Mouse (Mus musculus) left cerebral cortex, adult 18-20 months (tissue): ENCODE data around the gene Nosip. TPM values are rescaled to one million over a fixed set of nuclear protein-coding genes. Genes with fewer than 3 reads are reported as not detected.

ENCODE experiments used
- DNase-seq, 2 experiments: peaks; one replicate each; pipeline ENCODE4 v3.0.0; 2021 to 2022; ENCODE audit warnings: low spot score in 2 of 2, mixed read lengths in 1 of 2
- total RNA-seq, 2 experiments: library from RNA; stranded (reverse); gene quantifications; 2 replicates each; pipeline ENCODE4 v1.2.3; 2021

Nosip gene
- total RNA-seq, 2 experiments from 2014 or later, result 51.9 to 59.7 TPM

DNA sequence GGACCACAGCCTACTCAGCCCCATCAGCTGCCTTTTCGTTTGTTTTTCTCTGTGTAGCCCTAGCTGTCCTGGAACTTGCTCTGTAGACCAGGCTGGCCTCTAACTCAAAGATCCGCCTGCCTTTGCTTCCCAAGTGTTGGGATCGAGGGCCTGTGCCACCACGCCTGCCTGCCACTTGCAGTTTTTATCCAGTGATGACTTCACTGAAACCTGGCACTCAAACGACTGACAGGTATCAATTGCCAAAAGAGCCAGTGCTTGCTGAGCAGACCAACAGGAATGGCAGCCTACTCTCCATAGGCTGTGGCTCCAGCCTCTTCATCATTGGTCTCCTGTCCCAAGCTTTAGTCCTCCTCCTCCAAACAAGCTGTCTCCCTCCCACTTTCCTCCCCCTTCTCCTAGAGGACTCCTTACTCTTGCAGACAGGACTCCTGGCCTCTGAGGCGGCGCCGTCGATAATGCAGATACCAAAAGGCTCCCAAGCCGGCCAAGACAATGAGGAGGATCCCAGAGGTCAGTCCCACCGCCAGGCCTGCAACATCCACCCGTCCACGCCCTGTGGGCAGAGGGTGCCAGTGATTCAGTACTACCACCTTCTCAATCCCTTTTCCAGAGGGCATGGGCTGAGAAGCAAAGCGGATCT lies 5.8 kb upstream of the Nosip start:
- no peak for DNase-seq

DNA sequence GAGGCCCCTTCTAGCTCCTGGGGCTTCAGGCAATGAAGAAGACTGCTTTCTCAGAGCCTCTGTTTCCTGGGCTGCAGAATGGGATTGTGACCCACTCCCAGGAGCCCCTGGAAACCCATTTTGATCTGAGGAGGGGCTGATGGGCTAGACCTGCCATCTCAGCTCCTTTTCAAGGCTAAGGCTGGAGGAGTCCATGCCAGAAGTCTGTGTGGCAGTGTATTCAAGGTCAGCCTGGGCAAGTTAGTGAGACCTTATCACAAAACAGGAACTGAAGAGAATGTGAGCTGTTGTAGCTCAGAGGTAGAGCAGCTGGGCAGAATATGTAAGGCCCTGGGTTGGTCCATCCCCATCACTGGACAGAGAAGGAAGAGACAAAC lies 5.3 kb upstream of the Nosip start:
- DNase-seq, result no peak

DNA sequence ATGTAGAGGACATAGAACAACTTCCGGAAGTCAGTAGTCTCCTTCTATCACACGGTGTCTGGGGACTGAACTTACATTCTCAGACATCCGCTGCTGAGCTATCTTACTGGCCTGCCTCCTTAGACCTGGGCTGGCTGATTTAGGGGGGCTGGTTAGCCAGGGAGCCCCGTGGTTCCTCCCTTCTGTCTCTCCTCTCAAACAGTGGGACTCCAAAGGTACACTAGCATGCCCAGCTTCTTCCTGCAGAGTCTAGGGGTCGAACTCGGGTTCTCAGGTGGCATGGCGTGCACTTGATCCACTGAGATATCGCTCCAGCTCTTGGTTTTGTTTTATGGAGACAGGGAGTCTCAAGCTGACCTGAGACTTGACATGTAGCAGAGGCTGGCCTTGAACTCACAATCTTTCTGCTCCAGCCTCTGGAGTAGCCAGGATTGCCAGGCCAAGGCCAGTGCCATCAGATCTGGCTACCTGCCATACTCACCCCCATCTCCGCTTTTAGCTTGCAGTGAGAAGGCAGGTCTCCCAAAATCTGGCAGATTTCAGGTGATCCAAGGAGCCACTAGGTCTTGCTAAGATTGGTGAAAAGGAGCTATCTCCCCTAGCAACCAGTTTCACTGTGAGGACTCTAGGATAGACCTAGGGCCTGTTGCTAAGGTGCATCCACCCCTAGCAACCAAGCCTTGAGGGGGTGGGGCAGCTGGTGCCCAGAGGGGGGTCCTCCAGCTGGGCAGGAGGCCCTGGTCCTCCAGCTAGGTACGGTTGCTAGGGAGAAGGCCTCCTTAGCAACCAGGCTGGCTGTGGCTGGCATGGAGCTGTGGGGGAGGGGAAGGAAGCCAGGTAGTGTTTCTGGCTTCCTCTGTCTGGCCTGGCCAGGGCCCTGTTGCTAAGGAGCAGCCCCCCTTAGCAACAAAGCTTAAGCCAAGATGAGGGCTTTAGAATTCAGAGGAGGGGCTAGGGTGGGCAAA lies 3.3 kb upstream of the Nosip start:
- no peak for DNase-seq

DNA sequence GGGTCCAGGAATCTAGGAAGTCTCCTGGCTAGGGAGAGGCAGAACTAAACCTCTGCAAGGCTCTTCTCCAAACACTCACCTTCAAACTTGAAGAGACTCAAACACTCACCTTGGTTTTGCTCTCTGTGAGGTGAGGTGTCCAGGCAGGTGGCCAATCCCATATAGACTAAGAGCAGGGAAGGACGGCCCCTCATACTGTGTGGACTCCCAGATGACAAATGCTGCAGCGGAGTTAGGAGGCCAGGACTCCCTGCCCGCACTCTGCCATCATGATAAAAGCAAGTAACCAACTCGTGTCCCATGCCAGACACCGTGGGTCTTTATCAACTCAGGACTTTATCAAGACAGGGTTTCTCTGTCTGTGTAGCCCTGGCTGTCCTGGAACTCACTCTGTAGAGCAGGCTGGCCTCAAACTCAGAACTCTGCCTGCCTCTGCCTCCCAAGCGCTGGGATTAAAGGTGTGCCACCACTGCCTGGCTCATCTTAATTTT lies 1.6 kb upstream of the Nosip start:
- no peak for DNase-seq

DNA sequence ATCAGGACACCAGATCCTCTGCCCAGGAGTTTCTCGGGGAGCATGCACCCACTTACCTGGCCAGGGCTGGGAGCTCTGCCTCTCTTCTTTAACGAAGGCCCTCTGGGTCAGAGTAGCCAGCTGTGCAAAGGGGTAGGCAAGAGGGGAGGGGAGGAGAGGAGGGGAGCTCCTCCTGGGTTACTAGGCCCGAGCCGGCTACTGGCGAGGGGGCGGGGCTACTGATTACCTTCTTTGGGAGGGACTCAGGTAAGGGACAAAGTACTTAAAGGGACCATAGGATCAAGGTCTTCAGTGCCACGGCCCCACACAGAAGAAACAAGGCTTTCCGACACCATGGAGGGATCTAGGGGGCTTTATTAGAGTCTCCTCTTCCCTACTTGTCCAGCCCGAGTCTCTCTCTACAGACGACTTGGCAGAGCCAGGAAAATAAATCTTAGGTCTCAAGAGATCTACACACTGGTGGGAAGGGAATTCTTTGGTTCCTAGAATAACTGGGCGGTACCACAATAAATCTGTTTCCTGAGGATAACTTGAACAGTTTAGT lies 625 bp upstream of the Nosip start:
- no peak for DNase-seq

DNA sequence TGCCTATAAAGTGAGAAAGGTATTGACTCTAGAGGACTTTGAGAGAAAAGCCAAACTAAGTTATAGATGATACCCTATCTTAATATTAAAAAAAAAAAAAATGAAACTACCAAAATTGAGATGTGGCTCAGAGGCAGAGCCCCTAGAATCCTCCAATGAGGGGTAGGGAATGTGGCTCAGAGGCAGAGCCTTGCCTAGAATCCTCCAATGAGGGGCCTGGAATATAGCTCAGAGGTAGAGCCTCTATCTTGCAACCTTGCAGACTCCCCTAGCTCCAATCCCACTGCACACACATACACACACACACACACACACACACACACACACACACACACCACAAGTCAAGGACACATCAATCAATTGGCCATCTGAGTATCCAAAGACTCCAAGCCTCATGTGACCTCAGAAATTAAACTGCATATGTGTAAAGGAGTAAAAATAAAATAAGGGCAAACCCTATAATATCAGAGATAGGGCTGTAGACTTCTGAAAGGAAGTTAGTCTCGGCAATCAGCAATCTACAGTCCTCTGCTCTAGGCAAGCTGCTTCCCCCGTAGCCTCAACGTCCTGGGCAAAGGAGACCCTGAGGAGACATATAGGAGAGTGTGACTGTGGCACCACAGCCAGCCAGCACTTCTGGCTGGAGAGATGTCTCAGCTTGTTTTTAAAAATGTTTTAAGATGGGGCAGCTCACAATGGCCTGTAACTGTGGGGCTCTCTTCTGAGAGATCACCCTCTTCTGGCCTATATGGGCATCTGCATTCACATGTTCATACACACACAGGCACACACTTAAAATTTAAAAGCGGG lies 5.2 kb downstream of the Nosip start:
- no peak for DNase-seq

DNA sequence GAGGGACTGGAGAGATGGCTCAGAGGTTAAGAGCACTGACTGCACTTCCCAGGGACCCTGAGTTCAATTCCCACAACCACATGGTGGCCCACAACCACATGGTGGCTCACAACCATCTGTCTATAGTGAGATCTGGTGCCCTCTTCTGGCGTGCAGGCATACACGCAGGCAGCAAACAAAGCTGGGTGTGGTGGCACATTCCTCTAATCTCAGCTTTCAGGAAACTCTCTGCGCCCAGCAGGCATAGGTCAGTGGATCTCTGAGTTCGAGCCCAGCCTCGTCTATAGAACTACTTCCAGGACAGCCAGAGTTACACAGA lies 5.7 kb downstream of the Nosip start:
- no peak for DNase-seq

DNA sequence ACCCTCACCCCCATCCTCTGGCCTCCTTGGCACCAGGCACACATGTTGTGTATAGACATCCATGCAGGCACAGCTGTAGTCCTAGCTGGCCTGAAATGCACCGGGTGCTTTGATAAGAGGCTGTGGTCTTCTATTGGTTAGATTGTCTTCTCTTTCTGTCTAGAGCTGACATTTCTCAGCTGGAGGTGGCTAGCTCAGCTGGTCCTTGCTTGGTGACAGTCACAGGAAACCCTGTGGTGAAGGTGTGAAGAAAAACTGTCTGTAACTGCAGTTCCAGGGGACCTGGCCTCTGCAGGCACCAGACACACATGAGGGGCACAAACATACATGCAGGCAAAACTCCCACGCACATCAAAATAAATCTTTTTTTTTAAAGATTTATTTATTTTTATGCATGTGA lies 7.4 kb downstream of the Nosip start:
- no peak for DNase-seq

DNA sequence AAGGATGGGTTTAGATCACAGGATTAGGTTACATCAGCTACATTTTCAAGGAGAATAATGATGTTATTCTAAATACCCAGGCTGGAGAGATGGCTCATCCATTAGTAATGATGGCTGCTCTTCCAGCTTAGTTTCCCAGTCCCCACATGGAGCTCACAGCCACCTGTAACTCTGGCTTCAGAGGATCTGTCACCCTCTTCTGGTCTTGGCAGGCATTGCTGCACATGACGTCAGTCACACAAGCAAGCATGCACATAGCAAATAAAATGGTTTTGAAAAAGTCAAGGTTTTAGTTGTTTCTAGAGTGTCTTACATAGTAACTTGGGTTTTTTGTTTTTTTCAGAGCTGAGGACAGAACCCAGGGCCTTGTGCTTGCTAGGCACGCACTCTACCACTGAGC lies 10.0 kb downstream of the Nosip start:
- DNase-seq, result no peak

DNA sequence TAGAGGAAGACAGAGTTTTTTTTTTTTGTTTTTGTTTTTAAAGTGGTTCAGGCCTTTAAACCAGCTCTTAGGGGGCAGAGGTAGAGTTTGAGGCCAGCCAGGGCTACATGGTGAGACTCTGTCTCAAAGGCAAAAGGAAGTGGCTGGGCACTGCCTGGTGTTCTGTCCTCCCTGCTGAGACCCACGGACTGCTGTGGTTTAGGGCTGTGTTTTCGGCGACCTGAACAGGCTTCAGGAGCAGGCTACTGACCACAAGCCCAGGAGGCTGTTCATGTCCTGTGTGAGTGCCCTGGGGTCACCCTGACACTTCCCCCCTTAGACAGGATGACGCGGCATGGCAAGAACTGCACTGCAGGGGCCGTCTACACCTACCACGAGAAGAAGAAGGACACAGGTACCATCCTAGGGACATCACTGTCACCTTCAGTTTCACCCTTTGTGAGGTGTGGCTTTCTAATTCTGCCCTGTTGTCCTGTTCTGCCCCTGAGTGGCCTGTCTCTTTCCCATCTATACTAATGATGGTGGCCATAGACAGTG lies 11.0 kb downstream of the Nosip start:
- no peak for DNase-seq

DNA sequence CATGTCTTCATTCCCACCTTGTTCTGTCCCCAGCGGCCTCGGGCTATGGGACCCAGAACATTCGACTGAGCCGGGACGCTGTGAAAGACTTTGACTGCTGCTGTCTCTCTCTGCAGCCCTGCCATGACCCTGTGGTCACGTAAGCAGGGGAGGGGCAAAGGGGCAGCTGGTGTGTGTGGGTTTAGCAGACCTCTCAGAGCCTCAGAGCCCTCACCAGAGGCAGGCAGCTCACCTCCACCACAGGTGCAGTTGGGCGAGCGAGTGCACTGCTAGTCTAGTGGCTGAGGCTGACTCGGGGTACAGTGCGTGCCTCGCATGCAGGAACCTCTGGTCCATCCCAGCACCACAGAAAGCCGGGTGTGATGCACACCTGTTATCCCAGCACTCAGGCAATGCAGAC lies 11.7 kb downstream of the Nosip start:
- no peak for DNase-seq

DNA sequence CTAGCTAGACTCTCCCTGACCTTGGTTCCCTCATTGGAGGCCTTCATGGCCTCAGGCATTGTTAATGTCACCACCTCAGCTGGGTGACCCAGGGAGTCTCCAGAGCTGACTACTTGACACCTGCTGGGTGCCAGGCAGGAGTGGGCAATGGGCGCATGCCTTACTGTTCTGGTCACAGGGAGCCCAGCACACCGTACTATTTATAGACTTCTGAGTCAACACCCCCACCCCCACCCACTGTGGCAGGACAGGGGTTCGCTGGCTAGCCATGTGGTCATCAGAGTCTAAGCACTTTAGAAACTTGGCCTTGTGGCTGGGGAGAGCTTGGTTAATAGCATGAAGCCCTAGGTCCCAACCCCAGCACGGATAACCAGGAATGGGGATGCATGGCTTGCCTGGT lies 13.2 kb downstream of the Nosip start:
- DNase-seq, result no peak

DNA sequence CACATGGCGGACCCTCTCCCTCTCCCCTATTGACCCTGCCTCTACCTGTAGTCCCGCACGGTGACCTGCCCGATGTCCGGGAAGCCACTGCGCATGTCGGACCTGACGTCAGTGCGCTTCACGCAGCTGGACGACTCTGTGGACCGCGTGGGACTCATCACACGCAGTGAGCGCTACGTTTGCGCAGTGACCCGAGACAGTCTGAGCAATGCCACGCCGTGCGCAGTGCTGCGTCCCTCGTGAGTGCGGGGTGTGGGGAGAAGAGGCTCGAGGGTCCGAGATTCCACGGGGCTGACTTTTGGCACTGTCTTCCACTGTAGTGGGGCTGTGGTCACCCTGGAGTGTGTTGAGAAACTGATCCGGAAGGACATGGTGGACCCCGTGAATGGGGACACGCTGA lies 14.3 kb downstream of the Nosip start:
- no peak for DNase-seq

DNA sequence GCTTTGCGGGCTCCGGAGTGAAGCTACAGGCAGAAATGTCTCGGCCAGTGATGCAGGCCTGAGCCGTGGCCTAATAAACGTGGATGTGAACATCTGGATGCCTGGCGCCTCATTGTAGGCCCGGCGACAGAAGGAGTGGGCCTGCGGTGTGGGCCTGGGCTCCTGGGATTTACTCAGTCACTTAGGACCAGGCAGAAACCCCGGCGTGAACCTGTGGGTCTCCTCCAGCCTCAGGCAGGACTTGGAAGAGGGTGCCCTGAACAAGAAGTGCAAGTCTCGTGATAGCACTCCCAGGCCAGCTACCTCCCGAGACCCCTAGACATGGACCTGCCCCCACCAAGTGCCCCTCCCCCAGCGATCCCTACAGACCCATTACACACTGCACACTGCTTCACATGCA lies 15.1 kb downstream of the Nosip start:
- no peak for DNase-seq

DNA sequence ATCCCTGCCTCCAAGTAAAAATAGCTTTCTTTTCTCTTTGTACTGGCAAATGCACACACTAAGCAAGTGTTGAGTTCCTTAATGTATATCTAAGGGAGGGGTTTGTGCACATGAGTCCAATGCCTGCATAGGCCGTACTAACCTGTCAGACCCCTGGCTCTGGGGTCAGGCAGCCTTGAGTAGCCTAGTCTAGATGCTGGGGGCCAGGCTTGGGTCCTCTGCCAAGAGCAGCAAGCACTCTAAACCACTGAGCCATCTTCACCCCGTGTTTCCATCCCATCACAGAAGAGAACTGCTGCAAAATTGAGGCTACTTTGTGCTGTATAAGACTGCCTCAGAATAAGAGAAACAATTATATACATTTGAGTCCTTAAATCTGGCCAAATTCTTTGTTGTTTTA lies 15.6 kb downstream of the Nosip start:
- no peak for DNase-seq

DNA sequence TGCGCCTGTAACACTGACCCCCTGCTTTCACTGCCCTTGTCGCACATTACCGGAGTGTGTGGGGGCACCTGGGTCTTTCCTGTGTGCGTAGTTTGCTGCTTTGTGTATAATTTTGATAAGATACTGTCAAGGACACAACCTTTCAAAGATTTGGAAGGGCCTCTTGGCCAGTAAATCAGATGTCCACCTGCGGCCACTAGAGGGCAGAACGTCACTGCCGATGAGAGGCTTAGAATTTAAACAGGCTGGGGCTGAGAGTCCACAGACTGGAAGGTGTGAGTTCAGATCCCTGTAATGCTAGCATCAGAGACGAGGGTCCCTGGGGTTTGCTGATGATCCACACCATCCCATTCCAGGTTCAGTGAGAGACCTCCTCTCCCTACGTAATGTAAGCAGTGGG lies 16.3 kb downstream of the Nosip start:
- DNase-seq, result peak; percentile 63 to 71

DNA sequence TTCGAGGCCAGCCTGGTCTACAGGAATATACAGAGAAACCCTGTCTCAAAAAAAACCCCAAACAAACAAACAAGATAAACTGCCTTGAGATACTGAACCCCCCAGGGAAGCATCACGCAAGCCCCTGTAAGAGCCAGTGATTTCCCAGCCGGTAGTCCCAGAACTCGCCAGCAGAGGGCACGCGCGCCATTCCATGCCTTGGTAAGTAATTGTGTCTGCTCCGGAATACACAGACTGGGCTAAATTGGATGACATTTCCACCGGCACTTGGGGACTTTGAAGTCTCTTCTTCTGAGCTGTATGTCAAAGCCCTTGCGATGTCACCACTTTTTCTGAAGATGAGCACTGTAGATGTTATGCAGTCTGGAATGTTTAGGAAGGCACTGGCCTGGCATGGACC lies 17.6 kb downstream of the Nosip start:
- DNase-seq, result peak; percentile 89 to 95

DNA sequence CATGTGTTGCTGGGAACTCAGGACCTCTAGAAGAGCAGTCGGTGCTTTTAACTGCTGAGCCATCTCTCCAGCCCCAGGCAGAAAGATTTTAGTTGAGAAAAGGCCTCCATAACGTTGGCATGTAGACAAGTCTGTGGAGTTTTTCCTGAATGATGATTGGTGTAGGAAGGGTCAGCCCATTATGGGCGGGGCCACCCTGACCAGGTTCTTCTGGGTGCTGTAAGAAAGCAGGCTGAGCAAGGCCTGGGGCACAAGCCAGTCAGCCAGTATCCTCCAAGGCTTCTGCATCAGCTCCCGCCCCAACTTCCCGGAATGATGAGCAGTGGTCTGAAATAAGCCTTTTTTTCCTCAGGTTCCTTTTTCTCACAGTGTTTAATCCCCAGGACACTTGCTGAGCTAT lies 18.8 kb downstream of the Nosip start:
- no peak for DNase-seq

DNA sequence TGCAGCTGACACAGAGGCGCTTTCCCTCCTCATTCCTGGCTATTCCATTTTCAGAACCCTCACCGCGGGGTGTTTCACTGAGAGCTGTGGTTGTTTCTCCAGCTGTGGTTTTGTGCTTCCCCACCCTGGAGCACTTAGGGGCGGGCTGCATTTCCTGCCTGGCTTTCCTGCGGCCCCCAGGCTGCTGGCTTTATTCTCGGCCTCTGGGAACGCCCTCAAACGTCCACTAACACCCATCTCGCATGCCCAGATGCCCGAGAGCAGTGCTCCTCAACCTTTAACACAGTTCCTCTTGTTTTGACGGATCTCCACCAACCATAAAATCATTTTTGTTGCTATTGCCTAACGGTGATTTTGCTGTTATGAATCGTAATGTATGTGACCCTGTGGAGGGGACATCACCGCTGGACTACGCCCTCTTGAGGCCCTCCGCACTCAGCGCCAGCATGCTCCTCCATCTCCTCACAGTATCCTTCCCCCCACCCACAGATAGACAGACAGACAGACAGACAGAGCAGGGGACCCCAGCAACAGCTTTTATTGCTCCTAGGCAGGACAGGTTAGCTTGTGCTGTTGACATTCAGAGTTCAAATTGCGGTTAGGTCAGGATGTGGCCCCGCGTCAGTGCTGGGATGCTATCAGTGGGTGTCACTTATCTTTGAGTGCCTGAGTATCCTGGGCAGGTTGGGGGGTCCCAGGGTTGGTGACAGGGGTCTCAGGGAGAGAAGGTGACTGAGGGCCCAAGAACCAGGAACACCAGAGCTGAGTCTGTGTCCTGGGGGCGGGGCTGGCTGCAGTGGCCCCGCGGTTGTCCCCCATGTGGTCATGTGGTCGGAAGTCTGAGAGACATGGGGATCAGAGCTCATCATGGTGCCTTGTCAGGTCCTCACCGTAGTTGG lies 20.4 kb downstream of the Nosip start:
- no peak for DNase-seq

DNA sequence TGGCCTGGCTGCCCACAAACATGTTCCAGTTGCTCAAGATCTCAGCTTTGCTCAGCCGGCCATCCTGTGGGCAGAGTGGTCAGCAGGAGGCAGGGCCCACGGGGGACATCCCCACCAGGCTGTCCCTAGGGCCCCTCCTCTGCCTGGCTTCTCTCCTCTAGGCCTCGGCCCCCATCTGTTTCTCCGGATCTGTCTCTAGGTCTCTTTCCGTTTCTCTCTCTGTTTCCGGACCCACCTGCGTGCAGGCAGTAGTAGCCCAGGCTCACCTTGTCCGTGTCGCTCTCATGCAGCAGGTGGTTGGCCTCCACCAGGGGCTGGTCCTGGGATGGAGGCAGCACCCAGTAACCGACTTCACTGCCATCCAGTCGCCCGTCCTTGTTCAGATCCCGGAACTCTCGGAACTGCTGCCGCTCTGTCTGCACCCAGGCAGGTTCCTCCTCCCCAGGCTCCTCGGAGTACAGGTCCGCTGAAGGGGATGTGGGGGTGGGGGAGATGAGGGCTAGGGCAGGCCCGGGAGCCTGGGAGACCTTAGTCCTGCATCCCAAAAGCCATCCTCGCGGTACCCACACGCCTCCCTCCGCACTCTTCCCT lies 21.2 kb downstream of the Nosip start:
- no peak for DNase-seq
